Comparison of ENCODE assay signal across 15 mouse cellular contexts in the genomic region with DNA sequence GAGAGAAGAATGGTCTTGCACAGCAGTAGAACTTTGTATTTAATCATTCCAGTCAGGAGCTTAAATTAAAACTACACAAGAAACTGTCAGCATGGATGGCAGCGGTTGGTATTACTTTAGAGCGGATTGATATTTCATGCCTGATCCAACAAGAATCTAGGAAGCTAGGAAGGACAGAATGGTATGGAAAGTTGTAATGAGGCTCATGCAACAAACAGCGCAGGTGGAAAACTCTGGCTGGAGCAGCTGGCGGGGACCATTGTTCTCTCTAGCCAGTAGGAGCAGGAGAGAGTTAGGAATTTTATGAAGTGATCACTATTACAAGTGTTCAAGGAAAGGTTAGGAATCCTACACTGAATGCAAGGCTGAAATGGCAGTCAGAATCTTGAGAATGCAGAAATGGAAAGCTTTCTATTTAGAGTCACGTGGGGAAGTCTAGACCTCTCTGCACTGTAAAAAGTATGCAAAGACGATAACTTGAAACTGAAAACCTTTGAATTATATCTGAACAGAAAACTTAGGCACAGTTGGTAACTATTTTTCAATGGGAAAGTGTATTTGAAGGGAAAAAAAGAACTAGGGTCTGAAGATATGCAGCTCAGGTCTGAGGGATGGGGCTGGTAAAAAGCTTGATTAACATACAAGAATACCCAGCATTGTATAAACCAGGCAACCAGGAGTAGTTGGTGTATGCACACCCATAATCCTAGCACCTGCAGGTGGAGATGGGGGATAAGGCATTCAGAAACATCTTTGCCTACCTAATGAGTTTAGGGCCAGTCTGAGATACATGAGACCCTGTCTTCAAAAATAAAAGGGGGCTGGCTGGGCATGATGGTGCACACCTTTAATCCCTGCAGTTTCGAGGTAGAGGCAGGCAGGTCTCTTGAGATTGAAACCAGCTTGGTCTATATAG. TPM values are rescaled to one million over a fixed set of nuclear protein-coding genes. Genes with fewer than 3 reads are reported as not detected.
DNase-seq lines count a peak whose midpoint lies in the region; ATAC-seq lines count a peak whose summit lies in the region.
"Had no signal": no experiment of that assay in that cellular context is flagged by ENCODE, and none has a peak within 500 bp of the region (broad histone marks: within the 10 kb centered on the region; RNA-seq: fewer than 3 reads in every experiment).

No protein-coding gene starts in this region.

- no peak overlapping the region for H3K9ac ChIP-seq in limb, embryonic 13.5 days
- H3K9ac ChIP-seq in liver, embryonic 13.5 days = peak overlapping the region; percentile 67
- H3K9ac ChIP-seq: embryonic facial prominence, embryonic 12.5 days had no signal

- no peaks in the 10 kb centered on the region for H3K9me3 ChIP-seq in heart, embryonic 10.5 days
- no peaks in the 10 kb centered on the region for H3K9me3 ChIP-seq in limb, embryonic 13.5 days
- no peaks in the 10 kb centered on the region for H3K9me3 ChIP-seq in limb, embryonic 10.5 days (replicated peaks)
- H3K9me3 ChIP-seq in liver, embryonic 13.5 days (replicated peaks) = no peaks in the 10 kb centered on the region
- H3K9me3 ChIP-seq: embryonic facial prominence, embryonic 12.5 days had no signal

- no peak overlapping the region for H3K4me2 ChIP-seq in limb, embryonic 13.5 days (replicated peaks)
- H3K4me2 ChIP-seq in liver, embryonic 13.5 days = peak overlapping the region; percentile 75
- H3K4me2 ChIP-seq: embryonic facial prominence, embryonic 12.5 days had no signal

- ATAC-seq in limb, embryonic 13.5 days (ENCODE audit: low FRiP score, low read depth) = 0 out of 2 replicates have a peak, but pooled peaks have one; percentile 34
- peak; percentile 30 for ATAC-seq in liver, embryonic 13.5 days (ENCODE audit: low read depth)
- ATAC-seq: Patski had no signal

- DNase-seq in heart, embryonic 10.5 days (ENCODE audit: low spot score) = no peak
- DNase-seq in heart, postnatal 14 days = no peak
- DNase-seq in limb, embryonic 10.5 days (ENCODE audit: low spot score) = no peak
- DNase-seq in R1 (ENCODE audit: low read depth, low spot score) = peak; percentile 28
- no peak for DNase-seq in liver, embryonic 13.5 days
- no peak for DNase-seq in urinary bladder, adult 2 months (ENCODE audit: low spot score)
- no peak for DNase-seq in adrenal gland, postnatal 25 days
- DNase-seq: adrenal gland, adult 8-10 months; cerebellum, adult 18-20 months; layer of hippocampus, postnatal 36 days; lung, postnatal 14 days; right cerebral cortex, postnatal 4 days had no signal

- H3K4me3 ChIP-seq in heart, embryonic 10.5 days = no peak overlapping the region
- no peak overlapping the region for H3K4me3 ChIP-seq in limb, embryonic 13.5 days
- no peak overlapping the region for H3K4me3 ChIP-seq in limb, embryonic 10.5 days
- peak overlapping the region; percentile 26 for H3K4me3 ChIP-seq in liver, embryonic 13.5 days (replicated peaks)
- H3K4me3 ChIP-seq: embryonic facial prominence, embryonic 12.5 days had no signal

- no peaks in the 10 kb centered on the region for H3K36me3 ChIP-seq in heart, embryonic 10.5 days
- no peaks in the 10 kb centered on the region for H3K36me3 ChIP-seq in limb, embryonic 13.5 days
- H3K36me3 ChIP-seq in limb, embryonic 10.5 days = no peaks in the 10 kb centered on the region
- no peaks in the 10 kb centered on the region; the same call in 1 of the 2 replicates for H3K36me3 ChIP-seq in liver, embryonic 13.5 days
- H3K36me3 ChIP-seq: embryonic facial prominence, embryonic 12.5 days had no signal

- H3K27me3 ChIP-seq in heart, embryonic 10.5 days (ENCODE audit: insufficient read depth, poor library complexity, severe bottlenecking) = no peaks in the 10 kb centered on the region
- H3K27me3 ChIP-seq in limb, embryonic 13.5 days = no peaks in the 10 kb centered on the region
- no peaks in the 10 kb centered on the region for H3K27me3 ChIP-seq in limb, embryonic 10.5 days (ENCODE audit: low read depth, poor library complexity, severe bottlenecking)
- no peaks in the 10 kb centered on the region for H3K27me3 ChIP-seq in liver, embryonic 13.5 days
- H3K27me3 ChIP-seq: embryonic facial prominence, embryonic 12.5 days; Patski had no signal

- peaks cover 54% of the 10 kb centered on the region for H3K4me1 ChIP-seq in heart, embryonic 10.5 days
- H3K4me1 ChIP-seq in limb, embryonic 13.5 days = peaks cover 43% of the 10 kb centered on the region
- peaks cover 15% of the 10 kb centered on the region for H3K4me1 ChIP-seq in limb, embryonic 10.5 days
- peaks cover 92% of the 10 kb centered on the region for H3K4me1 ChIP-seq in liver, embryonic 13.5 days (replicated peaks)

- intact Hi-C loops in heart, postnatal 14 days (cut with DNase I) = no loop called here

- peak overlapping the region; percentile 42; the same call in 1 of the 2 replicates for H3K27ac ChIP-seq in heart, embryonic 10.5 days
- 0 out of 2 replicates have a peak overlapping the region, but pooled peaks have one; percentile 11 for H3K27ac ChIP-seq in limb, embryonic 13.5 days
- no peak overlapping the region for H3K27ac ChIP-seq in limb, embryonic 10.5 days
- H3K27ac ChIP-seq in liver, embryonic 13.5 days = peak overlapping the region; percentile 95

- WGBS in heart, embryonic 10.5 days = 75% methylated on average over 7 of the region's 7 CpGs
- WGBS in limb, embryonic 13.5 days = 79% methylated on average over 7 of the region's 7 CpGs
- 90% methylated on average over 7 of the region's 7 CpGs for WGBS in limb, embryonic 10.5 days
- 72% methylated on average over 7 of the region's 7 CpGs for WGBS in liver, embryonic 13.5 days (ENCODE audit: insufficient replicate concordance)

RNA-seq across cellular contexts. Expression of a gene that starts 45.8 kb away (rescaled TPM):
- polyA plus RNA-seq in heart, embryonic 10.5 days (2016; fragmentation: Nextera tagmentation; extraction: Ambion mirVana) = 121 and 142 TPM in 2 replicates
- total RNA-seq in heart, postnatal 14 days (2021) = 100 to 1,000 TPM; 166 to 183 TPM
- polyA plus RNA-seq in limb, embryonic 13.5 days (2015; fragmentation: Nextera tagmentation; extraction: Ambion mirVana) = 141 and 147 TPM in 2 replicates
- 93.6 and 105 TPM in 2 replicates for polyA plus RNA-seq in limb, embryonic 10.5 days (2016; fragmentation: Nextera tagmentation; extraction: Ambion mirVana)
- polyA plus RNA-seq in liver, embryonic 13.5 days (2015; fragmentation: Nextera tagmentation; extraction: Ambion mirVana) = 107 and 118 TPM in 2 replicates
- polyA plus RNA-seq in urinary bladder, adult 2 months (2012; rRNA removed) = 52.0 and 56.9 TPM in 2 replicates
- 46.8 and 69.7 TPM in 2 replicates for total RNA-seq in adrenal gland, postnatal 25 days (2021)
